Mouse (Mus musculus): ENCODE results near the gene Gzmn. TPM values are rescaled to one million over a fixed set of nuclear protein-coding genes. Genes with fewer than 3 reads are reported as not detected.
"Not testable (repeated sequence)": the region's sequence is repeated elsewhere in the genome, so short reads cannot be mapped to it uniquely, and the experiment has no call there.

Gene Gzmn
- polyA plus RNA-seq, 1 experiment from 2014 or later, result not detected

DNA sequence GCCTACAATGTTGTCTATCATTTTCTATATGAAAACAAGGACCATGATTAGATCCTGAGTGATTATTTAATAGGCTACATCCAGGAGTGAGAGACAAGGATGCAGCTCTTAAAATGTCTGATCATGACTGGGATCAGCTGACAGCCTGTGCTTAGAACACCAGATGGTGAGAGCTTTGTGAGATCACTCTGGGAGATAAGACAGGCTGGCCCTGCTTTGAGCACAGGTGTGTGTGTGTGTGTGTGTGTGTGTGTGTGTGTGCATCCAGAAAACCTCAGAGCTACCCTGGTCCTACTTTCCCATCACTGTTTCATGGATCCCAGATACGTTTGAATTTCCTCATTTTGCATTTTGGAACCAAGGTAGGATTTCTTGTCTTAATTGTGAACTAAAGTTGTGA is 40.7 kb downstream of the Gzmn start:
- H3K4me3 ChIP-seq; H3K27ac ChIP-seq; DNase-seq (ENCODE audit: low spot score); H3K9me3 ChIP-seq; H3K27me3 ChIP-seq (ENCODE audit: insufficient read depth, poor library complexity, severe bottlenecking); H3K36me3 ChIP-seq; H3K4me1 ChIP-seq (replicated peaks): not testable (repeated sequence)
- 85% methylated on average over 1 of the region's 1 CpGs for WGBS

DNA sequence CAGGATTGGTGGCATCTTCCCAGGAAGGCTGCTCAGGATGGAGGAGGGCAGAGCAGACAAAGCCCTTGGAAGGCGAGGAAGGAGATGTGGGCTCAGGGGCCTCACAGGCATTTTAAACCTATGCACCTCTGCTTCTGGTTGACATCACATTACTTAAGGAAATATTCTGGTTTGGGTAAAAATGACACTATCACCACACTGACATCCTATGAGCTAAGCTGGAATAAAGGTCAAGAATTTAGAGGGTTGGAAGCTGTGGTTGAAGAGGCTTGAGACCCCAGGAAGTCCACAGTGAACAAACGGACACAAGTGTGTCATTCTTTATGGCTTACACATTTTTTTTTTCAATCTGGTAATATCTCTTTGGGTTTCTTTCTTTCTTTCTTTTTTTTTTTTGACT is 41.9 kb downstream of the Gzmn start, which contains the start of gene Gzmd:
Gzmd (minus strand) TSS at position 101 of the 400 bp plus-strand sequence.
- not testable (repeated sequence) for H3K9me3 ChIP-seq; H3K4me3 ChIP-seq; H3K27me3 ChIP-seq (ENCODE audit: insufficient read depth, poor library complexity, severe bottlenecking); H3K27ac ChIP-seq; DNase-seq (ENCODE audit: low spot score); H3K36me3 ChIP-seq; H3K4me1 ChIP-seq (replicated peaks)
- WGBS, result 83% methylated on average over 2 of the region's 2 CpGs

DNA sequence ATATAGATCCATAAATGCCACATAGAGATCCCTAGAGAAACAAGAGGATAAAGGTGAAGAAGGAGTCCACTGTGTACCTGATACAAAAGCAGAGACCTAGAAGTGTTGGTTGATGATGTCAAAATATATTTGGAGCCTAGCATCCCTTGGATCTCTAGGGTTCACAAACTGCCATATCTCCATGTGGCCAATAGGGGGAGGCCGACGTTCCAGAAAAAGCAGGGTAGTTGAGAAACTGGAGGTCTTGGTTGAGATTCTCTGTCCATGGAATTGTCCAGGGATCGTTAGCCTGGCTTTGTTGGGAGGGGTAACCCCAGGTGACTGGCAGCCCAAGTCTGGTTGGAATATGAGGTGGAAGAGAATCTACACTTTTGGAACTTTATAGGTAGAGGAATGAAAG is 46.1 kb downstream of the Gzmn start:
- no peak overlapping the region for H3K4me3 ChIP-seq
- 45% methylated on average over 3 of the region's 3 CpGs for WGBS
- no peak for DNase-seq (ENCODE audit: low spot score)
- no peaks in the 10 kb centered on the region for H3K4me1 ChIP-seq (replicated peaks)
- no peaks in the 10 kb centered on the region for H3K27me3 ChIP-seq (ENCODE audit: insufficient read depth, poor library complexity, severe bottlenecking)
- no peaks in the 10 kb centered on the region for H3K36me3 ChIP-seq
- H3K27ac ChIP-seq, result no peak overlapping the region
- H3K9me3 ChIP-seq, result no peaks in the 10 kb centered on the region

DNA sequence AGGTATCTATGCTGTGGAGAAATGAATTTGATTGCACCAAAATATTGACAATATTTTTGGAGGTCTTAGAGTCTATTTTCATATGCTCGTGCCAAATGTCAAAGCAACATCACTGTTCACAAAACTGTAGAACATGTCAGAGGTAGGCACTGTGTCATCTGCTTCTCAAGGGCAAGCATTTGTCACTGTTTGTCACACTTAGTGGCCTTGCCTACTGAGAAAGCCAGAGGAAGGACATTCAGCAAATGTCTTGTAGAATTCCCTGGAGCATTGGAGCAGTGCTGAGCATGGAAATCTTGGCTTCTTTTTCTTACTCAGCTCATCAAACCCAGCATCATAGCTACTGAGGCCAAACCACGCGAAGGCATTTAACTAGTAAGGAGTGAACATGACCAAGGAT is 50.9 kb downstream of the Gzmn start:
- H3K9me3 ChIP-seq, result no peaks in the 10 kb centered on the region
- WGBS, result 85% methylated on average over 3 of the region's 3 CpGs
- H3K4me1 ChIP-seq (replicated peaks), result no peaks in the 10 kb centered on the region
- no peaks in the 10 kb centered on the region for H3K27me3 ChIP-seq (ENCODE audit: insufficient read depth, poor library complexity, severe bottlenecking)
- DNase-seq (ENCODE audit: low spot score), result no peak
- no peaks in the 10 kb centered on the region for H3K36me3 ChIP-seq
- H3K4me3 ChIP-seq, result no peak overlapping the region
- no peak overlapping the region for H3K27ac ChIP-seq

DNA sequence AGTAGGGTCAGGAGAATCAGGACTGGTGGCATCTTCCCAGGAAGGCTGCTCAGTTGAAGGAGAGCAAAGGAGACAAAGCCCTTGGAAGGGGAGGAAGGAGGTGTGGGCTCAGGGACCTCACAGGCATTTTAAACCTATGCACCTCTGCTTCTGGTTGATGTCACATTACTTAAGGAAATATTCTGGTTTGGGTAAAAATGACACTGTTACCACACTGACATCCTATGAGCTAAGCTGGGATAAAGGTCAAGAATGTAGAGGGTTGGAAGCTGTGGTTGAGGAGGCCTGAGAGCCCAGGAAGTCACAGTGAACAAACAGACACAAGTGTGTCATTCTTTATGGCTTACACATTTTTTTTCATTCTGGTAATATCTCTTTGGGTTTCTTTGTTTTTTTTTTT is 53.9 kb downstream of the Gzmn start, which contains the start of gene Gzme:
Gzme (minus strand) TSS at position 101 of the 400 bp plus-strand sequence.
- no peaks in the 10 kb centered on the region for H3K36me3 ChIP-seq
- H3K4me1 ChIP-seq (replicated peaks), result peaks cover 6% of the 10 kb centered on the region
- no peak within 1 kb of the TSS for H3K4me3 ChIP-seq
- no peak for DNase-seq (ENCODE audit: low spot score)
- no peaks in the 10 kb centered on the region for H3K27me3 ChIP-seq (ENCODE audit: insufficient read depth, poor library complexity, severe bottlenecking)
- no peaks in the 10 kb centered on the region for H3K9me3 ChIP-seq
- H3K27ac ChIP-seq, result no peak within 1 kb of the TSS

Other genes starting within 250 kb of the Gzmn start
- not detected in 2 replicates for gene Cma1, start 229.9 kb downstream of the Gzmn start, polyA plus RNA-seq (2016; fragmentation: Nextera tagmentation; extraction: Ambion mirVana)
- gene Cma2, start 223.6 kb downstream of the Gzmn start, polyA plus RNA-seq (2016; fragmentation: Nextera tagmentation; extraction: Ambion mirVana), result not detected in 2 replicates
- not detected in 2 replicates for gene Mcpt1, start 156.6 kb downstream of the Gzmn start, polyA plus RNA-seq (2016; fragmentation: Nextera tagmentation; extraction: Ambion mirVana)
- gene Mcpt9, start 144.1 kb downstream of the Gzmn start, polyA plus RNA-seq (2016; fragmentation: Nextera tagmentation; extraction: Ambion mirVana), result not detected in 2 replicates
- gene Mcpt2, start 132.6 kb downstream of the Gzmn start, polyA plus RNA-seq (2016; fragmentation: Nextera tagmentation; extraction: Ambion mirVana), result not detected in 2 replicates
- not detected in 2 replicates for gene Mcpt4, start 112.3 kb downstream of the Gzmn start, polyA plus RNA-seq (2016; fragmentation: Nextera tagmentation; extraction: Ambion mirVana)
- gene Mcpt8, start 89.3 kb downstream of the Gzmn start, polyA plus RNA-seq (2016; fragmentation: Nextera tagmentation; extraction: Ambion mirVana), result not detected in 2 replicates
- gene Ctsg, start 72.0 kb downstream of the Gzmn start, polyA plus RNA-seq (2016; fragmentation: Nextera tagmentation; extraction: Ambion mirVana), result not detected in 2 replicates
- not detected in 2 replicates for gene Gzme, start 54.0 kb downstream of the Gzmn start, polyA plus RNA-seq (2016; fragmentation: Nextera tagmentation; extraction: Ambion mirVana)
- not detected in 2 replicates for gene Gzmd, start 42.0 kb downstream of the Gzmn start, polyA plus RNA-seq (2016; fragmentation: Nextera tagmentation; extraction: Ambion mirVana)
- gene Gzmg, start 15.0 kb downstream of the Gzmn start, polyA plus RNA-seq (2016; fragmentation: Nextera tagmentation; extraction: Ambion mirVana), result not detected in 2 replicates
- not detected in 2 replicates for gene Gzmf, start 36.8 kb upstream of the Gzmn start, polyA plus RNA-seq (2016; fragmentation: Nextera tagmentation; extraction: Ambion mirVana)
- 0.17 and 0.19 TPM in 2 replicates for gene Gzmc, start 60.1 kb upstream of the Gzmn start, polyA plus RNA-seq (2016; fragmentation: Nextera tagmentation; extraction: Ambion mirVana)
- not detected in 2 replicates for gene Gzmb, start 87.7 kb upstream of the Gzmn start, polyA plus RNA-seq (2016; fragmentation: Nextera tagmentation; extraction: Ambion mirVana)
- not detected in 2 replicates for gene Atp12a, start 190.5 kb upstream of the Gzmn start, polyA plus RNA-seq (2016; fragmentation: Nextera tagmentation; extraction: Ambion mirVana)
- 1.3 and 2.5 TPM in 2 replicates for gene Rnf17, start 228.0 kb upstream of the Gzmn start, polyA plus RNA-seq (2016; fragmentation: Nextera tagmentation; extraction: Ambion mirVana)

All from hindbrain, embryonic 10.5 days (tissue).